Mouse (Mus musculus) activated CD4-positive, CD25-positive, alpha-beta regulatory T cell, adult 4 months (primary cell): Measurements from ENCODE around the gene Gnb1l. TPM values are rescaled to one million over a fixed set of nuclear protein-coding genes. Genes with fewer than 3 reads are reported as not detected.

Experiments used
- ATAC-seq: one replicate; pipeline ENCODE4 v1.8.0; 2017
- polyA plus RNA-seq, 2 experiments: library from polyadenylated mRNA; unstranded; fragments of 100-300 nt; shearing (Covaris generic); gene quantifications; one replicate each; pipeline ENCODE4 v1.2.1; 2017

Gnb1l gene
- polyA plus RNA-seq, 2 experiments from 2014 or later = 11.4 to 11.9 TPM

- no peak for ATAC-seq
Observed at GRCm38 (mm10) chr16:18587847-18588737, 89.6 kb downstream of the Gnb1l start.

- no peak for ATAC-seq
Observed at GRCm38 (mm10) chr16:18588738-18589055, 90.2 kb downstream of the Gnb1l start.

DNA sequence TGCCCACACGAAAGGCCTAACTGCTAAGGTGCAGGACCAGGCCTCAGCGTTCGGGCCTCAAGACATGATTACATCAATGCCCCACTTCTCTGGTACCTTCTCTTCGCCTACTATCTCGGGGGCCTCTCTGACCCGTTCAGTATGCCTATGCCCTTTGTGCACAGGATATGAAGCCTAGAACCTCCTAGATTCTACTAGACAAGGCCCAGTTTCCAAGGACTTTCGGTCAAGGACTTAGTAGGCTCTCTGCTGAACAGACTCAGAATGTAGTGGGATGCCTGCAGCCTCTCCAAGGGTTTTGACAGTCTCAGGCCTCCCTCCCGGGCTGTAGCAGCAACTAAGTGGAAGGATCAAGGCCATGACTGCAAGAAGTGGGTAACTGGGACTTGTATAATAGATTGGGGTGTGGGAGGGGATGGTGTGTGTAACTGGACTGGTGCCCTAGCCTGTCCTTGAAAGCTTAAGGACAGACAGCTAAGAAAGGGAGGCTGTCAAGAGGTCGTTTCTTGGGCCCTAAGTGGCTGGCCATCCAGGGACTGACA, 90.6 kb downstream of the Gnb1l start:
- ATAC-seq = no peak

GRCm38 (mm10) chr16:18589804-18590790, 91.6 kb downstream of the Gnb1l start, which contains the start of gene Tbx1:
Tbx1 (minus strand) TSS chr16:18590671.
- peak; percentile 78 for ATAC-seq

DNA sequence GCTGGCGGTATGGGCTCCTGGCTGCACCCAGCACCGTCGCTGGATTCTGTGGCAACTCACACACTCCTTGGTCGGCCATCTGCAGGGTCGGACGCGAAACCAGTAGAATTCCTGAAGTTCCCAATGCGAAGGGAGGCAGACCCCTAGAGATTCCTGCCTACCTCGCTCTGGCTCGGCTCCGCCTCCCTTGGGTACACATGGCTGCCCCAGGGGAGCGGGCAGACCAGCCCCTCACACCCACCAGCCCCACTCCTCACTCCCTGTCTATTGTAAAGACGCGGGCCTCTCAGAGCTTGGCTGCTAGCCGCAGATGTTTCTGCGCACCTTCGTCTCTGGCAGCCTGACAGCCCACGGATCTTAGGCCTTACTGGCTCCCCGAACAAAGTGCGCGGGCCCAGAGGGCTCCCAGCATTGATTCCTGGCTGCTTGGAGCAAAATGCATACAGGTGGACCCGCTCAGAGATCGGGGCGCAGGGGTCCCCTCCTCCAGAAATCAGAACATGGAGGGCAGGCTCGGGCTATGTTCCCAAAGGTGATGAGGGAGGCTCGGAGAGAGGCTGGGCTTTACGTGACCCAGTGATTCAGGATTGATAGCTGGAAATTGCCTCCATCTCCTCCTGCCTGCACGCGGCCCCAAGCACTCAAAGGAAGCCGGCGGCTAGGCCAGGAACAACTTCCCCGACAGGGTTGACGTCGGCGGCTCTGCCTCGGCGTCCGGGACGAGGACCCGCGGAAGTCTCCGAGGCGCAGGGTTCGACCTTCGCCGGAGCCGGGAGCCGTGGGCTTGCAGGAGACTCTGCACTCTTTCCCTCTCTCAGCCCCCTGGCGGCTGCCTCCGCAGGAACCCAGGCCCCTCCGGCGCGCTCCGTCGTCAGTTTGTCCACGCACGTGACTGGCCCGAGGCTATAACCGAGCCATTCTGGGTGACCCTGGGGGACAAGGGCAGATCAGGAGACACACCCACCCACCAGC, 92.8 kb downstream of the Gnb1l start:
- ATAC-seq = no peak

GRCm38 (mm10) chr16:18593930-18594329, 95.4 kb downstream of the Gnb1l start:
- ATAC-seq = no peak

GRCm38 (mm10) chr16:18596255-18596654, 97.7 kb downstream of the Gnb1l start:
- ATAC-seq = no peak

- no peak for ATAC-seq
Observed at GRCm38 (mm10) chr16:18598006-18598405, 99.5 kb downstream of the Gnb1l start.

DNA sequence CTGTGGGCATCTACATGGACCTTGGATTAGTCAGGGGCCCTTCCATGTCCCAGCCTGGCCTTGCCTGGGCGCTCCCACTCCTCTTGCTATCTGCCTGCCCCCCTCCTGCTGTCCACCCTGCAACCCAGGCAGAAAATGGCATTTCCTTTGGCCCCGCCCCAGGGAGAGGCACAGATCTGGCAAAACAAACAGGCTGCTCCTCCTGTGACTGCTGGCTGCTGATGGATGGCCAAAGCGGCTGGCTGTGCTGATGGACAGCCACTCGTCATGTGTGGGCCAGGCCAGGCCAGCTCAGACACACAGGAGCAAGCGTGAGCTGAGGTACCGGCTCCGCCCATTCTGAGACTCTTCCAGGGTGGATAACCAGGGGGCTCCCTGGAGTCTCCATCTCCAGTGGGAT, 102.9 kb downstream of the Gnb1l start:
- no peak for ATAC-seq

- ATAC-seq = no peak
Observed at GRCm38 (mm10) chr16:18604267-18604701, 105.8 kb downstream of the Gnb1l start.

- no peak for ATAC-seq
Observed at GRCm38 (mm10) chr16:18605705-18606104, 107.2 kb downstream of the Gnb1l start.

DNA sequence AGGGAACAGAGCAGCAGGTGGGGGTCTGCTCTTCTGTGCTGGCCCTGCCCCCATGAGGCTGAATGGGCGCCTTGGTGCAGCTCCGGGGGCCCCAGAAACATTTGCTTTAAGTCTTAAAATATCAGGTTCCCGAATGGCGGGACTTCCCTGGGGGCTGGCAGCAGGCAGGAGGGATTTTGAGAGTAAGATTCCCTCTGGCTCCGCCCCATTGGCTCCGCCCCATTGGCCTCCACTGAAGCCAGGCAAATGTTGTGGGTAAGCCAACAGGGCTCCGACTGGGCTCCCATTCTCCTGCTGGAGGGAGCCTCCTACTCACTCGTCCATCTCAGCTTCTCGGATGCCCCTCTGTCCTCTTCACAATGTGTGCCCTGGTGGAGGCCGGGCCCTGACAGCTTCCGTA, 109.7 kb downstream of the Gnb1l start:
- no peak for ATAC-seq

- no peak for ATAC-seq
Observed at GRCm38 (mm10) chr16:18609099-18609498, 110.6 kb downstream of the Gnb1l start.

DNA sequence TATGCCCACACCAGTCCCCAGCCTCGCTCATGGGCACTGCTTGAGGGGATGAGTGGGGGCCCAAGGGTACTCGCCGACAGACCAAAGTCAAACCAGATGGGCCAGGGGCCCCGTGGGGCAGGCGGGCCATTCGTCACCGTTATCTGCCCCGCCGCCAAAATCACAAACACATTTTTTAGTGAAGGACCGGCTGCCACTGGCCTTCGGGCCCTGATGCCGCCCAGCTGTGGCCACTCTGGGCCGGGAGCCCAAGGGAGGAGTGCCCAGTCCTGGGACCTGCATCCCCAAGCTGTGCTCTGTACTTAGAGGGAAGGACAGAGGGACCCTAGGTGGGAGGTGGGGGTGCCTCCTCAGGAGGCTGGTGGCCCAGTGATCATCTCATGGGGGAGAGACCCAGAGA, 113.2 kb downstream of the Gnb1l start:
- no peak for ATAC-seq

DNA sequence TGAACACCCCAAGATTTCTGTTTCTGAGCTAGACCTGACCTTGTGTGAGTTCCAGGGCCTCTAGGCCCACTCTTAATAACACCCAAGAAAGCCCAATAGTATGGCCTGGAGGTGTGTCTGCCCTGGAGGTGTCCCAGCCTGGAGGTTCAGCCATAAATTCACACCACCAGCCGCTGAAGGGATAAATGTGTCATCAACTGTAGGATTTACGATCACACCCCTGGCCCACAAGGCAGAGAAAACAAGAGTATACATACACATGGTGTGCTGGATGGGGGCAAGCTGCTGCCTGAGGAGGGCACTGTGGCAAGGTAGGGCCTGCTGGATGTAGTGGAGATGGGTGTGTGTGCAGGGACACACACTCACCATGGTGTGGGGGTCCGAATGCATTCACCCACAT, 114.8 kb downstream of the Gnb1l start:
- no peak for ATAC-seq

Other genes with a start within 250 kb of the Gnb1l start
- 100 to 1,000 TPM; 186 to 213 TPM for gene Ranbp1, start 250.0 kb upstream of the Gnb1l start, polyA plus RNA-seq
- gene Gm49776, start 240.4 kb upstream of the Gnb1l start, polyA plus RNA-seq = not detected
- 10 to 100 TPM; 22.0 to 24.5 TPM for gene Dgcr8, start 209.5 kb upstream of the Gnb1l start, polyA plus RNA-seq
- 10 to 100 TPM; 55.4 to 58.0 TPM for gene Tango2, start 150.6 kb upstream of the Gnb1l start, polyA plus RNA-seq
- gene Arvcf, start 150.5 kb upstream of the Gnb1l start, polyA plus RNA-seq = under 1 TPM; 0.51 to 0.93 TPM
- 10 to 100 TPM; 16.2 to 21.6 TPM for gene Txnrd2, start 72.3 kb upstream of the Gnb1l start, polyA plus RNA-seq
- gene Comt, start 71.9 kb upstream of the Gnb1l start, polyA plus RNA-seq = 10 to 100 TPM; 45.6 to 60.6 TPM
- 1 to 10 TPM; 1.4 to 2.6 TPM for gene Rtl10, start 188 bp downstream of the Gnb1l start, polyA plus RNA-seq
- gene Tbx1, start 92.0 kb downstream of the Gnb1l start, polyA plus RNA-seq = not detected
- gene Gp1bb, start 123.7 kb downstream of the Gnb1l start, polyA plus RNA-seq = not detected
- gene Gm49601, start 127.7 kb downstream of the Gnb1l start, polyA plus RNA-seq = not detected
- under 1 TPM; 0.28 to 0.51 TPM for gene Sept5, start 131.2 kb downstream of the Gnb1l start, polyA plus RNA-seq